Mouse (Mus musculus): ENCODE measurements at regions not wholly inside any gene's neighbourhood (a gene's known extent, or its start where the extent isn't known, plus 50 kb on each side); places are given as distances from the start of the nearest gene placed in this dataset.

GRCm38 (mm10) chr16:76076231-76076630 is 54.1 kb upstream of the Samsn1 start:
- DNase-seq (ENCODE audit: low spot score) = no peak

Measured in ovary, postnatal 14 days (tissue).